Mouse (Mus musculus) cerebellum, adult 18-20 months (tissue): Measurements from ENCODE around the gene Pcsk7.

Experiments
- DNase-seq, 2 experiments: peaks; one replicate each; pipeline ENCODE4 v3.0.0; 2021

Gene Pcsk7

DNA sequence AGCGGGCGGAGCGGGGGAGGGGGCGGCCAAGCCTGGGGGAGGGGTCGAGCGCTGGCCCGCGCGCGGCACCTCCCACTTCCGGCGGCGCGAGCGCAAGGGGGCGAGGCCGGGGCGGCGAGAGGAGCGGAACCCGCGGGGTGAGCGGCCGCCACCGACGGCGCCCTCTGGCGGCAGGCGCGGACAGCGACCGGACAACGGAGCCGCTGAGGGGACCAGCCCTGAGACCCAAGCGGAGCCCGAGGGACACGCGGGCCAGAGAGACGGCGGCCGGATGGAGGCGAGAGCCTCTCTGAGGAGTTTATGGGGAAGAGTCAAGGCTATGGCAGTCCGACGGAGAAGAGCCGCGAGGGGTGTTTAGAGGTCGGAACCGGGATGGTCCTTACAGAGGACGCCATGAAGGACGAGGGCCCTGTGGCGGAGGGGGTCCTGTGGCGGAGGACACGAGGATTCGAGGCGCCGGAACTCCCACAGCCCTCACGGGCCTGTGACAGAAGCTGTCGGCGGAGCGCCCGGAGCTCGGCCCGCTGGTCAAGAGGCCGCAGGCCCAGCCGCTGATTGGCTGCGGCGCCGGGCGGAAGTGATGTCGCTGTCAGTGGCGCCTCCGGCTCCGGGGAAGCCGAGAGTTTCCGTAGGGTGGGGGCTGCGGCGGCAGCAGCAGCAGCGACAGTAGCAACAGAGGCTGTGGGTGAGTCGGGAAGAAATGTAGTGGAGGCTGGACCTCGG lies at the start of gene Pcsk7, which contains the start of gene Rnf214:
TSS of gene Pcsk7 (plus strand) at position 143 of the 723 bp plus-strand sequence.
TSS of gene Rnf214 (minus strand) at position 557 of the 723 bp plus-strand sequence.
- DNase-seq, result peak; percentile 94 to 96

DNA sequence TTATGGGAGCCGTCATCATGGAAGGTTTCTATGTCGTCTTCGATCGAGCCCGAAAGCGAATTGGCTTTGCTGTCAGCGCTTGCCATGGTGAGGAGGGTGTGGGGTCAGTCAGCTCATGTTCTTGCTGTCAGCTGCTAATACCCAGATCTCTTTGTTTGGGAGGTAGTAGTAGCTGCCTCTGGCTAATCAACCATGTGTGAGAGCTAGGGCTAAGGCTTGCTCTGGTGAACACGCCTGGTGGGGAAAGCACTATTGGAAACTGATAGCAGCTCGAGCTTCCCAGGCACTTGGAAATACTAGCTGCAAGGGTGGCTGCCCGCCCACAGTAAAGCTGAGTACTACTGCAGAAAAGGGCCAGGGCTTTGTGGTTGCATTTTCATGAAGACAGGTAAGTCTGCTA lies 46.9 kb upstream of the Pcsk7 start:
- no peak for DNase-seq

DNA sequence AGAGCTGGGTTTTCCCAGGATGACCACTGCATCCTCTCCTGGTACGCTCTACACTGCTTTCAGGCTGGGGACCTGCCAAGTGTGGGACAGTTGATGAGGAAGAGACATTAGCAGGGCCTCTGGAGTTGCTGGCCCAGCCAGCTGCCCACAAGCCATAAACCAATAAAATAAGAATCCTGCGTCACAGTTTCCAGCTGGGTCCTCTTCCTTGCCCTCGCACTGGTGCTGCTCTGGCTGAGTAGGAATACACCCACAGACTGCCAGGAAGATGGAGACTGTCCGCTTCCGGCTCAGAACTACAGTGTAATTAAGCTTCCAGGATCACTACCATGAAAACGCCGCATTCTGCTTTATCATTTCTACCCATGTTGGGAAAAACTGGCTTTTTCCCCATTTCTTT lies 44.5 kb upstream of the Pcsk7 start:
- DNase-seq, result no peak

DNA sequence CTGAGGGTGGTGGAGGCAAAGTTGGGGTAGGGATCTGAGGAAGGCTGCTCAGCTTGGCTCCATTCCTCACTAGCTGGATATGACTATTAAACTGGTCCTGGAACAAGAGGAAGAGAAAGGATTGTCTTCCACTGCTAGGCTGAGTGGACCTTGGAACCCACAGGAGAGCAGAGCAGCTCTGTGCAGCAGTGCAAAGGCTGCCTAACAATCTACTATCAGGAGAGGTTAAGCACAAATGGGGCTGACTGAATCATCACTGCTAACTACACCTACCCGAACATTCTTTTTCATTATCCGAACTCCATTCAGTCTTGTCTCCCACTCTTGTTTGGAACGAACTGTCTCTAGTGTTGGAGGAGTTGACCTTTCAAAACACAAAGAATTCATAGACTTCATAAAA lies 37.1 kb upstream of the Pcsk7 start:
- DNase-seq, result no peak

DNA sequence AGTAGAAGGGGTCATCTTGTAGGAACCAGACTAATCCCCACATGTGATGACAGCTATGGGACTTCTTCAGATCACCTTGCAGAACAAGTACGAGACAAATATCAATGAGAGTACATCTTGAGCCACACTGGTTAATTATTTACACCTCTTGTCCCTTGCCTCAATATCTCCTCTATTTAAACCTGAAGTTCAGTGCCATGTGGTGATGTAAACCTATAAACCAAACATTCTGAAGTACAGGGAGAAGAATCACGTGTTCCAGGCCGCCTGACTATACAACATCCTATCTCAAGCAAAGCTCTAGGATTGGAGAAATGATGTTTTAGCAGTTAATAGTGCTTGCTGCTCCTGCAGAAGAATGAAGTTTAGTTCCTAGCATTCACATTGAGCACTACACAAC lies 36.0 kb upstream of the Pcsk7 start:
- DNase-seq, result no peak

DNA sequence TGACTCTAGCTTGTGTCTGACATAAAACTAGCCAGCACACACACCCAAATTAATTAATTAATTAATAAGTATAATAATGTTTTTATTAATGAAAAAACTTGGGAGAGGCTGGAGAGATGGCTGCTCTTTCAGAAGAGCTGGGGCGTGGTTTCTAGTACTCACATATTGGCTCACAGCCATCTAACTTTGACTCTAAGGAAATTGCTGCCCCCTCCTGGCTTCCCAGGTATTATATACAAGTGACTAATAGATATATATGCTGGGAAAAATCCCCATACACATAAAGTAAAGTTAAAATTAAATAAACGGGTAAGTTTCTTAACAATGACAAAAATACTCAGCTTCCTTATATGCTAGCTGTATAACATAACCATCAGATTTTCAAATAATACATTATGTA lies 28.4 kb upstream of the Pcsk7 start:
- DNase-seq, result no peak

DNA sequence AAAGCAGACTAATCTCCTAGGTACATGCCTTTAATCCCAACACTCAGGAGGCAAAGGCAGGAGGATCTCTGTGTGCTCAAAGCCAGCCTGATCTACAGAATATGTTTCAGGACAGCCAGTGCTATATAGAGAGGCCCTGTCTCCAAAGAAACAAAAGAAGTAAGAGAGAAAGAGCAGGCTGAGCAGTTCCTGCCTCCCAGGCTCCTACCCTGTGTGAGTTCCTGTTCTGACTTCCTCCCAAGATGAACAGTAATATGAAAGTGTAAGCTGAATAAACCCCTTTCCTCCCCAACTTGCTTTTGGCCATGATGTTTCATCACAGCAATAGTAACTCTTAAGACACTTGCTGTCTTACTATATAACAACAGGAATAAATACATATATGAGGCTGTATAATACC lies 12.6 kb upstream of the Pcsk7 start:
- no peak for DNase-seq

DNA sequence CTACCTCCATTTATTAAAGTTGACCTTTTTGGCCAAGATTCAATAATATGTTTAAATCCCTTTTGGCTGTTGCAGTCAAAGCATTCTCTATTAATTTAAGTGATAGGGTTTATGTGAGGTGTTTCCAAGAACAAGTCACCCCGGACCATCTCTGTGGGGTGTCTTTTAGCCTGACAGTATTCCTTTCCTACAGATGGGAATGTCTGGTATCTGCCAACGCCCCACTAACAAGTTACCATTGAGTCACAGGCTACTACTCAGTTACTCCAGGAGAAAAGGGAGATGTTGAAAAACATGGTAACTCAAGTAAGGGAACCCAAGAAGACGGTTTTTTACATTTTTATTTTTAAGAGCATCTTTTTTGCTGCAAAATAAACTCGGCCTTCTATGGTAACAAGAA lies 1.1 kb upstream of the Pcsk7 start:
- no peak for DNase-seq

DNA sequence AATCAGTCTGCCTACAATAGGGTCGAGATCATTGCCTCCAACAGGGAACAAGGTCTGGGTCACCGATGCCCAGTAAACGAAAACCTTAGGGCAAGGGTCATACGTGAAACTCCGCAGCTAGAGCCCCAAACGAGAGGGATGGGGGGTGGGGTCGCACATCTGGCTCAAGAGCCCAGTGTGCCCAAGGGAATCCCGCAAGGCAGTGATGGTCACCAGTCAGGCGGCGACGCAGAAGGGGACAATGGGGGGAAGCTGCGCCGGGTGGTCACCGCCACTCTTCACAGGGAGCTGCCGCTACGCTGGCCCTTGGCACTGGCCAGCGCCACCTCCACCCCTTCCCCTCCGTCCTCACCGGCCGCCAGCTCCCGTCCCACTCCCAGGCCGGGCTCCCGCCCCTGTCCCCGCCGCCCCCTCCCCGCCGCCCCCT lies 473 bp upstream of the Pcsk7 start:
- no peak for DNase-seq

DNA sequence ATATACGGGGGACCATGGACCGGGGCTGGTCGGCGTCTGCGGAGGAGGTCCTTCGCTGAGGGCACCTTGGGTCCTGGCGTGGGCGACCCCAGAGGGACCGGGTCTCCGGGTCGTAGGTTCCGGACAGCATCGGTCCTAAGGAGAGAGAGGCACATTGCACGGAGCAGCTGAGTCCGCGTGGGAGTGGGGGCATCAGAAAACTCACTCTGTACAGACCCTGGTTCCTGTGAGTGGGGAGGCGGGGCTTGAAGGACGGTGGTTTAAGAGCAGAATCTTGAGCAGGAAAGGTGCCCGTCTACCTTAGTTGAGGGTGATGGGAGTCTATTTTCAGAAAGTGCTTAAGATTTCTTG lies 756 bp downstream of the Pcsk7 start:
- no peak for DNase-seq

DNA sequence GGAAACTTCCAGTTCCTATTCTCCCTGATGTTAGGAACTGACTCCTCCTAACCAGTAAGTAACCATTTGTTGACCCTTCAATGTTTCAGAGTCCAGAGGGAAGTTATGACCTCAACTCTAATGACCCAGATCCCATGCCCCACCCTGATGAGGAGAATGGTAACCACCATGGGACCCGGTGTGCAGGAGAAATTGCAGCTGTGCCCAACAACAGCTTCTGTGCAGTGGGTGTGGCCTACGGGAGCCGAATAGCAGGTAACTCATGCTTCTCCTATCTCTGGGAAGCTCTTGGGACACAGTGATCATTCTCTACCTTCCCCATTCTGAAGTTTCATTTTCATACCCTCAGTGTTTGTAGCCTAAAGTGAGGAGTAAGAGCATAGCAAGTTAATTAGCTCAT lies 4.7 kb downstream of the Pcsk7 start:
- no peak for DNase-seq

DNA sequence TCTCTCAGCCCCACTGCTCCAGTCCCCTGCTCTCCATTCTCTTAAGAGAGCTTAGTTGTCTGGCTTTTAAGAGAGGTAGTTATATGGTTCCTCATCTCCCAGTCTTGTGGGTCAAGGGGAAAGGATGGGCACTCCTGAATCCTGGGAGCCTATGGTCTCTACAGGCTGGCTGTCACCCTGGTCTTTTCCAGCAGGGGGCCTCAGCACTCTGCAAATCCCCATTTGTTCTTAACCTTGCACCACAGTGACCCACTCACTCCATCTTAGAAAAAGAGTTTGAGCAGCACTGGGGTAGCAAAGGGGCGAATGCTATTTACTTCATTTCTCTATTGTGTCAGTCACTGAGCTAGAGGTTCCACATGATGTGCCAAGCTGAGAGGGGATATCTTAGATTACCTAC lies 5.4 kb downstream of the Pcsk7 start:
- peak; percentile 39 to 48 for DNase-seq

DNA sequence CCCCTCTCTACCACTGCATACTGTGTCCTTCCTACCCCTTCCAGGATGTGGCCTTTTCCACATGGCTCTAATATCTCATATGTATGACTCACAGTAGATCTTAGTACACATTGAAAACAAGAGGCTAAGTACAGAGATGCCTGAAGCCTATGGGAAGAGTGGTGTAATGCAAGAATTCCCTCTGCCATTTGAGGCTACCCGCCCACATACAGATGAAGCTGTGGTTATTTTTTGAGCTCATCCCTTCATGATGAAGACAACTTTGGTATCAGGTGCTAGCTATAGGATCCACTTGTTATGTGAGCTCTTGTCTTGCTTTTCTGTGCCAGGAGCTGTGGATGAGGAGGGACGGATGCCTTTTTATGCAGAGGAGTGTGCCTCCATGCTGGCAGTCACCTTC lies 9.4 kb downstream of the Pcsk7 start:
- no peak for DNase-seq

DNA sequence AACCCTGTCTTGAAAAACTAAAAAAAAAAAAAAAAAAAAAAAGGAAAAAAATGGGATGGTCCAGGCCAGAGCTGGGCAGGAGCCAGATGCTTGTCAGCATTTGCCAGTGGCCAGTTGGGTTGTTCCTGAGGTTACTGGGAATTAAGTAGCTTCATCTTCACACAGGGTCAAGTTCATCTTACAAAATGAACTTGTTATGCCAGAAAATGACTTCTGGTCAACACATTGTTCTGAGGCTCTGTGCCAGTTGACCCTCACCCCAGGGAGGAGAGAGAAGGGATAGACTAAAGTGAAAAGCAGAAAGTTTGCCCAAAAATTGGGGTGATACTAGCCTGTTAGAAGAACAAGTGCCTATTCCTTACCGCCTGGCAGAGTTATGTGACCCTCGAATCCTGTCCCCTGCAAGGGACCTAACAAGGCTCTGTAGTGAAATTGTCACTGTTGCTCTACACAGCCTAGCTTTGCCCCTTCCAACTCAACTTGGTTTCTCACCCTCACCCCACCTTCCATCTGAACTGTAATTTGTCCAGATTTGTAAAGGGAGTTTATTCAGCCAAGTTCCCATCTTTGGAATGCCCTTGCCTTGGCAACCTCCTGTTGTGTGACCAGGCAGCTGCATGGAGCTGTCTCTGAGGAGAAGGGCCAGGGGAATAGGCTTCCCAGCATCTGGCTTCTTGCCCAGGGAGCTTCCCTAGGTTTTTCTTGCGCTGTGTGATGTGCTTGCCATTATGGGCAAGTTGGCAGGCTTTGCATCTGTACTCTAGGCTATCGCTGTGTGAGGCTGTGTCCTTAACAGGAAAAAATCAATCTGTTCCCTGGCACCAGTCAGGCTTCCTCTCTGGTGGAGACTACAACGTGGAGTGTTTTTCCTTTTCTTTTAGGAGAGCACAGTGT lies 11.0 kb downstream of the Pcsk7 start:
- DNase-seq, result no peak

DNA sequence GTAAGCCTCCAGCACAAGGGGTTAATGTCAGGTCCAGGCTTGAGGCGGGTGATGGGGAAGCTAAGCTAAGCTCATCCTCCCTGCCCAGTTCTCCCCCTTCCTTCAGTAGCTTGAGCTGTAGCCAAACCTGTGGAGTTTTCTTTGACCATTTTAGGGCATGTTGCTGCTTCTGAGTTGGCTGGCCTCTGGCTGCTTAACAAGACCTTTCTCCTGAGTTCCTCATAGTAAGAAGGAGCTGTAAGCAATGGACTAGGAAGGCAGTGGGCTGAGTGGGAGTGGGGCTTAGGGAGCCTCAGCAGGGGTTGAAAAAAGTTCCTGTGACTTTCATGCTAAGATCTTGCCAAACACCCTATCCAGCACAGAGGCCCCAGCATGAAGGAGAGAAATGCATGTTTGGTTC lies 13.6 kb downstream of the Pcsk7 start:
- DNase-seq, result no peak

DNA sequence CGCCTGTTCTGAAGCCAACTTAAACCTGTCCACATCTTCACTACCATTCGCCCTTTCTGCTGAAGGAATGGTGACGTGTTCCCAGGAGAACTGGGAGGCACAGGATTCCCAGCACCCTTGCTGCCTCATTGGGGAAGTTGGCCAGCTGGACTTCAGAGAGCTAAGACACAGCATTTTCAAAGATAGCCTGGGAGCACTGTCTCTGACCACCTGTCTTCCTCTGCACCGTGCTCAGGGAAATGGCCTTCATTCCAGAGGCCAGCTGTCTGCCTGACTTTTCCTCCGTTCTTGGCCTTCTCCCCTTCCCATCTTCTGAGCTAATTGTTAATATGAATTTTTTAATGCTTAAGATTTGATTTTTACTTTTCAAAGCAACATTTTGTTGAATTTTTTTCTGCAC lies 23.0 kb downstream of the Pcsk7 start:
- no peak for DNase-seq

DNA sequence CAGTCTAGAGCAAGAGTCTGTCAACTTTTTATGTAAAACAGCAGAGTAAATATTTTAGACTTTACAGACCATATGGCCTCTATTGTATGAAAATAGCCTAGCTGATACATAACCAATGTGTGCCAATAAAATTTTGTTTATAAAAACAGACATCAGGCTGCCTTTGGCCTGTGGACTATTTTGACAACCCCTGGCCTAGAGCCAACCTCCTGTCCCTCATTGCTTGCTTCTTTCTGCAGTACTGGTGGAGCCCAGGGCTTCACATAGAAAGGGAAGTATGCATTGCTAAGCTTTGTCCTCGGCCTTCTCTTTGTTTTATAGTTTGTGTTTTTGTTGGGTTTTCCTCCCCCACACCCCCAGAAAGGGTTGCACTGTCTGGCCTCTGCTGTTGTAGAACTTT lies 25.7 kb downstream of the Pcsk7 start:
- DNase-seq, result peak in 1 of 2 experiments; percentile 19

DNA sequence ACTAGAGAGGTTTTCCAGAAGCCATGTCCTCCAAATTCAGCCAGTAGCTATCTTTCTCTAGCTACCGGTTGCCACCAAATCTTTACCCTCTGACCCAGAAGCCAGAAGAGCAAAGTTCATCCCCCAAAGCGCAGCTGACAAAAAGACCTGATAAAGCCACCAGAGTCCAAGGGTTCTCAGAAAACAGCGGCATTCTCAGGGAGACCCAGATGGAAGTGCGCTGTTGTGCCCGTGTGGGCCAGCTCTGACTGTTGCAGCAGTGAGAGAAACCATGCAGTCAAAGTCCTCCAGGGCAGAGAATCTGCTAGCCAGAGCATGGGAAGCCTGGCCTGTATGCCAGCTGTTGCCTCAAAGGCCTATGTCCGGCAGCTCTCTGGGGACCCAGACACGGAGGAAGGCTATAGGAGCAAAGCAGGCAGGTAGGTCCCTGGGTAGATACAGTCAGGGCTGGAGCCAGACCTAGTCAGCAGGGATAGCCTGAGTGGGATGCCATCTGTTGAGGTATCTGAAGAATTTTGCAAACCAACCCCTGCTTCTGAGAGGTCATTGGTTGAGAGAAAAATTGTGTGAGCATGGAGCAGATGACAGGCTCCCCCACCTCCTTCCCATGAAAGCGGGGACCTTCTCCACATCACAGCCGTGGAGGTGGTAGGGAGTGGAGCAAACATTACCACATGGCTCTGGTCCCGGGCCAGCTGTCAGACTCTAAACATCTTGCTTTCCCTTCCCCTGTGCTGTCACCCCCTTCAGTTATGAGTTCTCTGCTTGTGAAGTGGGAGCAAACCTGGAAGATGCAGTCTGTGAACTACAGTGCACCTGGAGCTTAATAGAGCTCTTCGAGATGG lies 26.5 kb downstream of the Pcsk7 start:
- peak in 1 of 2 experiments; percentile 24 for DNase-seq

DNA sequence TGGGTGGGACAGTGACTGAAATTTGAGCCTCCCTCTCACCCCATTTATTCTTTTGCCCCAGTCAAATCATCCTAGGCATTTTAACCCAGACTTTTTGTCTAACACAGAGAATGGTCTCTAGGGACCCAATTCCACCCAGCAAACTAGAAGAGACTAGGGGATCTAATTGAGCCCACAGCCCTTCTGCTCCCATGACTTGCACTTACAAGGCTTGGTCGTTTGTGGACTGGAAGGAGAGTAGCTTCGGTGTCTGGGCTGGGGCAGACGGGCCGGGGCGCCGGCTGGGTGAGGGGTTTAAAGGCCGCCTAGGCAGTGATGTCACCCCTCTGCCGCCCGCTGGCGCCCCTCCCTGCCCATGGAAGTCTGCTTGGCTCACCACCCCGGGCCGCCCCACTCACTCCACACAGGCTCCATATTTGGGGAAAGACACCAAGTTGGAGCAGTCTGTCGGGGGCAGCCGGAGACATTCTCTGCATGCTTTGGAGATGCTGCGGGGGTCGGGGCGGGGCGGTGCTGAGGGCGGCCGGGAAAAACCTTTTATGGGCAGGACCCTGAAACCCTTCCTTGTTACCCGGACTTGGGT lies 29.4 kb downstream of the Pcsk7 start, which contains the start of gene Tagln:
TSS of gene Tagln (minus strand) at position 431 of the 583 bp plus-strand sequence.
- DNase-seq, result no peak

DNA sequence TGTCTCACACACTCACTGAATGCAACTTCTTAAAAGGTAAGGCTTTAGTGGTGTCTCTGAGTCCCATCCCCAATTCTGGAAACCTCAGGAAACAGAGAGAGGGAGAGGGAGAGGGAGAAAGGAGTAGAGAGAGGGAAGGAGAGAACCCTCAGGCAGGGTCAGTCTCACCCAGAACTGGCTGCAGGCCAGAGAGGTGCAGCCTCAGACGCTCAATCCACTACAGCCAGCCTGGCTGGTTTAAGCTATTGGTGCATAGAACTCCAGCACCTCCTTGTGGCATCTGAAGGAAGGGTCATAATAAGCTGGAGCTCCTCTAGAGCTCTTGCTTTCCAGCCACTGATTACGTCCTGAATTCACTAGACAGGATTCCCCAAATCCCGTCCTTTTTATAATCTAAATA lies 30.6 kb downstream of the Pcsk7 start:
- DNase-seq, result peak; percentile 66 to 67

DNA sequence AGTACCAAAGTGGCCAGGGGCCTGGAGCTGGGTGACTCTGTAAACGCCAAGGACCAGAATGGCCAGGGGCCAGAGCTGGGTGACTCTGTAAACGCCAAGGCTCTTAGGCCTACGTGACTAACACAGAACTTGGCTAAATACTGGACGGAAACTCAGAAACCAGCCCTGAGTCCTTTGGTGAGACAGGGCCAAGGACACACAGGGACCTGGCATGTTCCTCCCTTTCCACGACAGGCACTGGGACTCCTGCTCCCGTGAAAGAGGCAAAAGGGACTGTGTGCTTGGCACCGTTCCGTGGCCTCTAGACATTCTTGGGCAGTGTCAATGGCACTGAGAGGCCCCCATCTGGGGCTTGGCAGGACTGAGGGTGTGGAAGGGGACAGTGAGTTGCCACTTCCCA lies 31.8 kb downstream of the Pcsk7 start:
- DNase-seq, result no peak

DNA sequence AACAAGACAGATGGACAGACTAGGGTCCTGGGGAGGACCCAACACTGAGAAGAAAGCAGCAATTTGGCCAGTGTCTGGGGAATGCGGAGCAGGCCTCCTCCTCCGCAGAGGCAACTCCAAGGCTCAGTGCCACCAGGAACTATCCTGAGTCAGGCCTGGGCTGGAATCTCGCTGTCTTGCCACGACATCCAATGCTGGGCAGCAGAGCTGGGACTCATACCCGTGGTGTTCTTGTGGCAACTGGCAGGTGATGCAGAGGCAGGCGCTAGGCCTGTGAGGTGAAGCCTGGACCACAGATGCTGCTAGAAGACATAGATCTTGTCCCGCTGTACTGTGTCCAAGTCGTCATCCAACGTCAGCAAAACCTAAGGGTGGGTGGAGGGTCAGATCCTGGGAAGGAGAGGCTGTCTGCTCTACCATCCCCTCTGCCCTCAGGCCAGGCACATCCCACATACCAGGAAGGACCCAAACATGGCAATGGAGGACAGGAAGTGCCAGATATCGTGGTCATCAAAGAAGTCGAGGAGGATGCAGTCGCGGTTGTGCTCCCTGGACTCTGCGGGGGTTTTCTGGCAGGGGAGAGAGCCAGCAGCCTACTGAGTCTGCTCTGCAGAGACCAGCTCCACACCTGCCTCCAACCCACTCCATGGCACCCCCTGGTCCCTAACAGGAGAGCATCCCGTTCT lies 32.8 kb downstream of the Pcsk7 start:
- DNase-seq, result no peak
